Mouse (Mus musculus): Measurements from ENCODE around the gene Tbc1d2b. TPM values are rescaled to one million over a fixed set of nuclear protein-coding genes. Genes with fewer than 3 reads are reported as not detected.

The Tbc1d2b gene
- total RNA-seq (2023) = 38.4 TPM

DNA sequence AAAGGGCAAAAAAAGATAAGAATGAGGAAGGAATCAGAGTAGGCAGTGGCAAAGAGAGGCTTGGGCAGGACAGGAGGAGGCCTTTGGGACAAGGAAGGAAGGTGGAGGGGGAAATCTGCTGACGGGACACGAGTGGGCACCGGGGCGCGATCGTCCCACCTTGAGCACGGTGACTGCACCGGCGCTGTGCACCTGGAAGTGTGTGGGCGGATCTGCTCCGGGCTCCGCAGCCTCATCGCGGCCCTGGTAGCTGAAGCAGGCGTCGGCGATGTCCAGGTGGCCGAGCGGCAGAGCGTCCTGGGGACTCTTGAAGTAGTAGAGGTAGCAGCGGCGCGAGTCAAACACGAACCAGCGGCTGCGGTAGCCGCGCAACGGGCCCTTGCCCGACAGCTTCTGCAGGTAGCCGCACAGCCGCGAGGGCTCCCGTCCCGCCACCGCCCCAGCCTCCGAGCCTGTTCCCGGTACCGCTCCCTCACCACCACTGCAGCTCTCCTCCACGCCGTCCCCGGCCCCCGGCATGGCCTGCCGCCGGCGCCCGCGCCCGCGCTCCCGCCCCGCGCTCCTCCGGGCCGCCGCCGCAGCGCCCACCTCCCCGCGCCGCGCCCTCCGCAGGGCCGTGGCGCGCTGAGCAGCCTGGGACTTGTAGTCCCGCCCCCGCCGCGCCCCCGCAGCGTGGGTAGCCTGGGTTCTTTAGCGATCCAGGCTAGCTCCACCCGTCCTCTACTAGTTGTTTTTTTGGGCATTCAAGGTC is at the start of gene Tbc1d2b:
Gene Tbc1d2b, minus strand, starts transcription at position 612 of the 751 bp plus-strand sequence.

DNA sequence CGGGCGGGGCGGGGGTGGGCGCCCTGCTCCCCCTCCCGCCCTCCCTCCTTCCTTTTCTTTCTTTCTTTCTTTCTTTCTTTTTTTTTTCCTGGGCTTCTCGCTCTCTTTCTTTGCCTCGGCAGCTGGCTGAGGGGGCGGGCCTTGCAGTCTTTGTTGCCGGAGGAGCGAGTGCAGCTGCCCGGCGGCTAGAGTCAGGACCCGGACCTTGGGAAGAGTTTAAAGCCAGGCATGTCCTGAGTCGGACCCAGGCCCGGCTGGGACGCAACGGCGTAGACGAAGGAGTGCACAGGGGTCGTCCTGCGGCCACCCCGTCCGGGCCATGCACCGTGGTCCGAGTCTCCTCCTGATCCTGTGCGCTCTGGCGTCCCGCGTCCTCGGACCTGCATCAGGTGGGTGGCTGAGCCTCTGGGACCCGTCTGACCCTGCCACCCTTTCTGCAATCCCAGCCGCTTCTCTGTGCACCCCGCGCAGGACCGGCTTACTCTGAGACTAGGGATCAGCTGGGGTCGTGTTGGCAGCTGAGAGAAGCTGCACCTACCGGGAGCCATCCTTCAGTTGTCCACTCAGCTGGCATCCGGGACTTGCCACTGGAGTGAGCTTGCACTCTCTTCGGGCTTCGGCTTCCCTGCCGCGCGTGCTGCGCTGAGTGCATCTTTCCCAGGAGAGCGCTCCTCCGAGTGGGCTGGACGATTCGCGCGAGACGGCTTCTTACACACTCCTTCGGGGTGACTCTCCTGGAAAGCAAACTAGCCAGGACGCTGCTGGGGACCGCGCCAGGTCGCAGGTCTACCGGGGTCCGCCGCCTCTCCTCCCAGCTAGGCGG is 107.5 kb downstream of the Tbc1d2b start, which contains the start of gene Adamts7:
Gene Adamts7, plus strand, starts transcription at position 144 of the 823 bp plus-strand sequence.

Other genes starting within 250 kb of the Tbc1d2b start
- 31.3 TPM for gene Ctsh, start 216.7 kb downstream of the Tbc1d2b start, total RNA-seq (2023)
- 422 TPM for gene Morf4l1, start 156.0 kb downstream of the Tbc1d2b start, total RNA-seq (2023)
- gene Adamts7, start 107.7 kb downstream of the Tbc1d2b start, total RNA-seq (2023) = not detected

Data from CD4-positive naive resting alpha-beta T cell, adult 76 days (primary cell).